Mouse (Mus musculus) olfactory bulb, adult 2 months (tissue): ENCODE measurements around the gene Ppp1r14a.

ENCODE experiments used
- CTCF ChIP-seq: fragments of 200-500 bp; IDR thresholded peaks from 2 replicates; pipeline ENCODE4 v1.5.1; 2012; ENCODE audit warnings: low read depth, mild to moderate bottlenecking, low read length, moderate library complexity; ENCODE audit not compliant: insufficient read depth
- POLR2A ChIP-seq: fragments of 200-500 bp; IDR thresholded peaks from 2 replicates; pipeline ENCODE4 v1.6.1; 2012; ENCODE audit warnings: mild to moderate bottlenecking, low read depth, low read length, moderate library complexity; ENCODE audit not compliant: insufficient read depth

- TF ChIP-seq POLR2A: no peak
- no peak for TF ChIP-seq CTCF
Observed at GRCm38 (mm10) chr7:29296998-29297397, 7.9 kb downstream of the Ppp1r14a start.
